Mouse (Mus musculus): Measurements from ENCODE around the gene Prex1.
"Not testable (repeated sequence)": the region's sequence is repeated elsewhere in the genome, so short reads cannot be mapped to it uniquely, and the experiment has no call there.

The Prex1 gene

DNA sequence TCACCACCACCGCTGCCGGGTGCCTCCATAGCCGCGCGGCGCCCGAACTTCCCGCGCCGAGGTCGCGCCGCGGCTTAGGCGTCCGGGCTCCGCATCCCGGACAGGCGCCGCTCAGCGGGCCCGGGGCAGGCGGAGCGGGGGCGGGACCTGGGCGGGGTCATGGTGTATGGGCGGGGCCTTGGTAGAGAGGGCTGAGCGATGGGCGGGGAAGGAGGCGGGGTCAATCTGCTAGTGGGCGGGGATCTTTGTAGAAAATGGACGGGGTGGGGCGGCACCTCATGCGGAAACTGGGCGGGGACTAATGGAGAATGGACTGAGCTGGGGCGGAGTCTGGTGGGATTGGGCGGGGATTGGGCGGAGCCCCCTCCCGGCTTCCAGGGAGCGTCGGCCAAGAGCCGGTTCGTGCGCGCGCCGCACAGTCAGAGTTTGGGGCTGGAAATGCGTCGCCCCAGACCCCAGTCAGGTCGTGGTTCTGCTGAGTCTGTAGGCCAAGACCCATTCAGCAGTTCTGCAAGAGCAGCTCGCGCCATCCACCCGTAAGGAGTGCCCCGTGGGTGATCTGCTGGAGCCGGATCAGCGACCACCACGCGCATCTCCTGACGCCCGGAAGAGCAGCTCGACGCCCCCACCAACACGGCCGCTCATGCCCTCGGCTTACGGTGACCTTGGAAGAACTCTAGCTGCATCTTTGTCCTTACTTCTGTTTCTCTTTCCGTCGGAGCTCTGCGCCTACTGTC lies at the start of gene Prex1:
Gene Prex1 (minus strand): TSS at position 143 of the 737 bp plus-strand sequence.
- DNase-seq (ENCODE audit: low spot score) = peak; percentile 94

- no peak for DNase-seq (ENCODE audit: low spot score)
These were observed 44.3 kb upstream of the Prex1 start for GRCm38 (mm10) chr2:166757969-166758368.

- no peak for DNase-seq (ENCODE audit: low spot score)
These were observed 41.1 kb upstream of the Prex1 start for GRCm38 (mm10) chr2:166754760-166755159.

DNA sequence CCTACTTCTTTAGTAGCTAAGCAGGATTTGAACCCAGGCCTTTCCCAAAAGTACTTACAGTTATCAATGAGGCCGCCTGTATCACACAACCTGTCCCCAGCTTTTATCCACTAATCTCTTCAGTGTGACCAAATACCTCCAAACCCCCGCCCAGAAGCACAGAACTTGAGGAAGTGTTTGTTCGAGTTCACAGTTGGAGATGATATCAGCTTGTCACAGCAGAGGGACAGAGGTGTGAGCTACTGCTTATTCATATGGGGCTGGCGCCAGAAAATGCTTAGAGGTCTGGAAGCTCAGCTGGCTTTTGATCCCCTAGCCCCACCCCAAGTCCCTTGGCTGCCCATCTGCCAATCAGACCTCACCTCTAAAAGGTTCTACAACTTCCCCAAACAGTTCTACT lies 40.6 kb upstream of the Prex1 start:
- DNase-seq (ENCODE audit: low spot score) = no peak

DNA sequence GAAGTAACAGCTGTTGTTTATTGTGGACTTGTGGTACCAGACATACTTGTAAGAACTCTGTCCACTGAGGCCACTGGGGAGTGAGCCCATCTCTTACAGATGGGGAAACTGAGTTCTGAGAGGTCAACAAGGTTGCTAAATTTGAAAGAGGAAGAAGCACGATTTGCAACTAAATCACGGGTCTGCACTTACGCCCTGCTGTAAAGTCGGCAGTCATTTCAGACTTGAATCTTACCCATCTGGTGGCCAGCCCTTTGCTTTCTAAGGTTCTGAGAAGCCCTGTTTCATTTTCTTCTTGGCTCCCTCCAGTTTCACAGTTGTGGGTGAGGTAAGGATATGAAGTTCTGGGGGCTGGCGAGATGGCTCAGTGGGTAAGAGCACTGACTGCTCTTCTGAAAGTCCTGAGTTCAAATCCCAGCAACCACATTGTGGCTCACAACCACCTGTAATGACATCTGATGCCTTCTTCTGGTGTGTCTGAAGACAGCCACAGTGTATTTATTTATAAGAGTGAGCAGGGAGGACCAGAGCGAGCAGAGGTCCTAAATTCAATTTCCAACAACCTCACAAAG lies 37.1 kb upstream of the Prex1 start:
- no peak for DNase-seq (ENCODE audit: low spot score)

- not testable (repeated sequence) for DNase-seq (ENCODE audit: low spot score)
These were observed 32.8 kb upstream of the Prex1 start for GRCm38 (mm10) chr2:166746261-166746913.

- no peak for DNase-seq (ENCODE audit: low spot score)
These were observed 32.2 kb upstream of the Prex1 start for GRCm38 (mm10) chr2:166745849-166746248.

DNA sequence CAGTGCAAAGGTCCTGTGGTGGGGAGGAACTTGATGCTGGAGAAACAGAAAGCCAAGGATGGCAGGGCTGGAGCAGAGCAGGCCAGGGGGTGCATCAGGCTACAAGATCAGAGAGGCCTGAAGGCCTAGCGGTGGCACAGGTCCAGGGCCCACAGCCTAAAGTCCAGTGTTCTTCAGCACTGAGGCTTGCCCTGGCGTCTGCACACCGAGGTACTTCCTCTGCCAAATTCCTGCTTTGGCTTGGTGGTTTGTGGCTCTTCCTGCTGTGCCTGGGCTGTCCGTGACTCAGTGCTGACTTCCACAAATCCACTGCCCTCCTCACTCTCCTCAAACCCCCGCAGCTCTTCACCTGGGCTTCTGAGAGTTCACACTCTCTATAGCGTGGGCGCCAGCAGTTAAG lies 30.8 kb upstream of the Prex1 start:
- no peak for DNase-seq (ENCODE audit: low spot score)

DNA sequence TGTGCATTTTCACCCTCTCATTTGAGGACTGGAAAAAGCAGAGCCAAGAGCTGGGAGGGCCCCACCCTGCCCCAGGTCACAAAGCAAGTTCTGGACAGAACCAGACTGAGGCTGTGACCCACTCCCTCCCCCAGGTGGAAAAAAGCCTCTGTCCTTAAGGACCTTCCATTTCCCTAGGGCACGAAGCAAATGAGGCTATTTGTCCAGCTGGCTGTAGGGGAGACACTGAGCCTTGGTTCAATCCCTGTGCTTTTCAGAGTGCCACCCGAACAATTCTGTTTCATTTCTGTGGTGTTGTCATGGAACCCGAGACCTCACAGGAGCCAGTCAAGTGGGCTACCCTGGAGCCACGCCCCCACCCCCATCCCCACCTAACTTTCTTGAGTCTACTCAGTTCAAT lies 29.9 kb upstream of the Prex1 start:
- no peak for DNase-seq (ENCODE audit: low spot score)

- no peak for DNase-seq (ENCODE audit: low spot score)
These were observed 27.8 kb upstream of the Prex1 start for GRCm38 (mm10) chr2:166741445-166741844.

GRCm38 (mm10) chr2:166740396-166740795 lies 26.8 kb upstream of the Prex1 start:
- no peak for DNase-seq (ENCODE audit: low spot score)

GRCm38 (mm10) chr2:166737307-166737706 lies 23.7 kb upstream of the Prex1 start:
- no peak for DNase-seq (ENCODE audit: low spot score)

DNA sequence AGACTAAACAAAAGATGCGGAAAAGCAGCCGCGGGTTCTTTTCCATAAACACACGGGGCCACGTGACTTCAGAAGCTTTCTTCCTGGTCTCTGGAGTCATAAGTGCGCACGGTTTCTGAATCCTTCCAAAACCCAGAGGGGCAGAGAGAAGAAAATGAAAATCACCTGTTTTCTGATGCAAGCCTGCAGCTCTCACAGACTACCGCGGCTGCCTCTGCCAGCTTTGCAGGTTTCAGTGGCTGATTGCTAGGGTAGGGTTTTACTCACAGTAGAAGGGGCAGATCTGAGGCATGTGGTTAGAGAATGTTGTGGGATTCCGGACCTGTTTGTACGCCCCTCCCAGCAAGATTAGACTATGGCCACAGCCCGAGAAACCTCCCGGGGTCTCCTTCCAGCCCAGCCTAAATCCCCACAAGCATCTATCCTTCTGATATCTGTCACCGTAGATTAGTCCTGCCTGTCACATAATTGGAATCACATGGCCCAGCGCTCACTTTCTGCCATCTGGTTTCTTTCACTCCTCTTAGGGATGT lies 21.9 kb upstream of the Prex1 start:
- no peak for DNase-seq (ENCODE audit: low spot score)

- no peak for DNase-seq (ENCODE audit: low spot score)
These were observed 19.2 kb upstream of the Prex1 start for GRCm38 (mm10) chr2:166732860-166733259.

- no peak for DNase-seq (ENCODE audit: low spot score)
These were observed 18.5 kb upstream of the Prex1 start for GRCm38 (mm10) chr2:166732146-166732545.

DNA sequence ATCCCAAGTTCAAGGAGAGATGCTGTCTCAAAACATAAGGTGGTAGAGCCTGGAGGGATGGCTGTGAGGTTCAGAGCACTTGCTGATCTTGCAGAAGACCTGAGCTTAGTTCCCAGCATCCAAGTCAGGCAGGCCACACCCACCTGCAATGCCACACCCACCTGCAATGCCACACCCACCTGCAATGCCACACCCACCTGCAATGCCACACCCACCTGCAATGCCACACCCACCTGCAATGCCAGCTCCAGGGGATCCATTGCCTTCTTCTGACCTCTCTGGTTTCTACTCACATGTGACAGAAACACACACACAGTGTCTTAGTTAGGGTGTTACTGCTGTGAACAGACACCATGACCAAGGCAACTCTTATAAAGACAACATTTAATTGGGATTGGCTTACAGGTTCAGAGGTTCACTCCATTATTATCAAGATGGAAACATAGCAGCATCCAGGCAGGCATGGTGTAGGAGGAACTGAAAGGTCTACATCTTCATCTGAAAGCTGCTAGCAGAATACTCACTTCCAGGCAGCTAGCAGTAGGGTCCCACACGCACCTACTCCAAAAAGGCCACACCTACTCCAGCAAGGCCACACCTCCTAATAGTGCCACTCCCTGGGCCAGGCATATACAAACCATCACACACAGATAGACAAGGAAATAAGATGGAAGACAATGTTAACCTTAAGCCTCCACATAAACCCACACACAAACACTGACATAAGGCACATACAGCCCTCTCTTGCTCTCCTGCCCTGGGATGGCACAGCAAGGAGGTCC lies 17.7 kb upstream of the Prex1 start:
- DNase-seq (ENCODE audit: low spot score) = not testable (repeated sequence)

GRCm38 (mm10) chr2:166730567-166730915 lies 16.9 kb upstream of the Prex1 start:
- no peak for DNase-seq (ENCODE audit: low spot score)

DNA sequence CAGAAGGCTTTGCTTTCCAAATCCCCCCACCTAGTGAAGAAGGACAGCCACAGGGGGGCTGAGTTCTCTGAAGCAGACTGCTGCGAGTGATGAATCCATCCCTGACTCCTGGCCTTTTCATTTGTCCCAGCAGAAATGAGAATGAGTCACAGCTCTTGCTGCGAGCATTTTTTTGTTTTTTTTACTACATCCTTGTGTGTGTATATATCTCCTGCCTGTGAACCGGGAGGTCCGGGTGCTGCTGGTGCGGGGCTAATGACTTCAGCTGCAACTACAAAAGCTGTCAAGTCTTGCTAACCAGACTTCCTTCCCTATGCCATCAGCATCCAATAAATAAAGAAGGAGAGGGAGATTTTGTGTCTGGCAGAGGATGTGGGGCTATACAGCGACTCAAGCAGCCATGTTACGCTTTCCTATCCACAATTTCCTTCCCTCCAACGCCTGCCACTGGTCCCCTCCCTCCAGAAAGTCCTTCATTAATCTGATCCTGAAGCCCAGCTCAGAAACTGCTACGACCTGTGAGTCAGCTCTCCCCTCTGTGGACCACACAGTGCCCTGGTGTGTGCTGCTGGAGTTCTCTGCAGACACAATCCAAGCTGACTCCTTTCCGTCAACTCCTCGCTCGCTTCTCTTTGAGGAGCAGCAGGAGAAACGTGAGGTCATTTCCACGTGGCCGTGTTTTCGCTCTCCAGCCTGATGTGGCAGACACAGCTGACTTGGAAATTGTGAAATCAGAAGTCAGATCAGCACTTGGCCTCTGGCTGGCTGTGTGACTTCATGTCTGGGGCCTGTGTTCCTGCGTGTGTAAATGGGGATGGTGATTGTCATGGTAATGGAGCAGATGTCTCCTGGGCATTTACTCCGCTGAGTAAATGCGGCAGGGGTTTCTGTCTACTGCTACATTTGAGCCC lies 16.3 kb upstream of the Prex1 start:
- peak; percentile 27 for DNase-seq (ENCODE audit: low spot score)

DNA sequence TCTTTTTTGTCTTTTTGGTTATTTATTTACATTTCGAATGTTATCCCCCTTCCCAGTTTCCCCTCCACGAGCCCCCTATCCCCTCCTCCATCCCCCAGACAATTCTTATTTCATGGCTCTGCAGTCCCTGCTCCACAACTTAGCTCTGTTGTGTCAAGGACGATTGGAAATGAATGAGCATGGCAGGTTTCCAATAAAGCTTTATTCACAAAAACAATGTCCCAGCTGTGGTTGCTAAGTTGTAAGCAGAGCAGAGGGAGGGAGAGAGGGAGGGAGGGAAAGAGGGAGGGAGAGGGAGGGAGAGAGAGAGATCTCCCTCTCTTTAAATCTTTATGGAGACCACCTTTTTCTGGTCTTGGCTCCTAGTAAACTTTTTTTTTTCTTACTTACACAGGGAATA lies 15.4 kb upstream of the Prex1 start:
- DNase-seq (ENCODE audit: low spot score) = no peak

- no peak for DNase-seq (ENCODE audit: low spot score)
These were observed 14.6 kb upstream of the Prex1 start for GRCm38 (mm10) chr2:166728261-166728680.

DNA sequence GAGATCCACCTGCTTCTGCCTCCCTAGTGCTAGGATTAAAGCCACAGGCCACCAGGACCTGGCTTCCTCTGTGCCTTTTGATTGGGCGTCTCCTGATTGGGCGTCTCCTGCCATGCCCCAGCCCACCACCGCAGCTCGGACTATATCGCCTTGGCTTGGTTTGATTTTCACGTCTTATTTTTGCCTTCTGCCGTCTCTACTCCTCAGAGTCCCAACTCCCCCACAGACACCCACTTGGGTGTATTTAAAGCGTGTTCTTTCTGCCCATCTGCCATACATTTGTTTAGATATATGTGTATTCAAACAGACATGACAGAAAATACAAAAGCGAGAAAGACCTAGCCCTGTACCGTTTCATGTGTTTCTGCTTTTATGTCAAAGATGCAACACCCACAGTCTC lies 14.2 kb upstream of the Prex1 start:
- DNase-seq (ENCODE audit: low spot score) = no peak

Measured in ovary, adult 18-20 months (tissue).